Mouse (Mus musculus) monocyte, adult 5-6 weeks (primary cell): ENCODE measurements around the gene Itgae. TPM values are rescaled to one million over a fixed set of nuclear protein-coding genes. Genes with fewer than 3 reads are reported as not detected.

Experiments used
- ATAC-seq: fragments of 153-309, 156-312 bp; replicated peaks from 2 replicates; pipeline ENCODE4 v1.8.0; 2017; ENCODE audit warnings: mild to moderate bottlenecking; ENCODE audit not compliant: low TSS enrichment, insufficient number of reproducible peaks, severe bottlenecking, poor library complexity, low FRiP score
- total RNA-seq: library from RNA; stranded (forward); fragments of 200-1000, 200-491, 200-594 nt; gene quantifications from 3 replicates; pipeline ENCODE4 v1.2.3, GENCODE M21; 2017

Itgae gene
- total RNA-seq, result 1.7 to 2.4 TPM (median 1.8 TPM) in 3 replicates

DNA sequence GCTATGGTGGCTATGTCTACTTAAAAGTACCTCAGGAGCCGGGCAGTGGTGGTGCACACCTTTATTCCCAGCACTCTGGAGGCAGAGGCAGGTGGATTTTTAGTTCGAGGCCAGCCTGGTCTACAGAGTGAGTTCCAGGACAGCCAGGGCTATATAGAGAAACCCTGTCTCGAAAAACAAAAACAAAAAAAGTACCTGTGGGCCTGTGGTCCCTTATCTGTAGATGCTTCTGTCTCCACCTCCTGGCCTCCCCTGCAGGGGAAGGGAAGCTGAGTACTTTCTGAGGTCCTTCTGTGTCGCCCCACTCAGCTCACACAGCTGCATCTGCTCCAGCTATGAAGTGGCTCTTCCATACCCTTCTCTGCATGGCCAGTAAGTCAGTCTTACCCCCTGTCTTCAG is at the start of gene Itgae:
Gene Itgae (plus strand): TSS at position 301 of the 400 bp plus-strand sequence.
- ATAC-seq, result no peak

DNA sequence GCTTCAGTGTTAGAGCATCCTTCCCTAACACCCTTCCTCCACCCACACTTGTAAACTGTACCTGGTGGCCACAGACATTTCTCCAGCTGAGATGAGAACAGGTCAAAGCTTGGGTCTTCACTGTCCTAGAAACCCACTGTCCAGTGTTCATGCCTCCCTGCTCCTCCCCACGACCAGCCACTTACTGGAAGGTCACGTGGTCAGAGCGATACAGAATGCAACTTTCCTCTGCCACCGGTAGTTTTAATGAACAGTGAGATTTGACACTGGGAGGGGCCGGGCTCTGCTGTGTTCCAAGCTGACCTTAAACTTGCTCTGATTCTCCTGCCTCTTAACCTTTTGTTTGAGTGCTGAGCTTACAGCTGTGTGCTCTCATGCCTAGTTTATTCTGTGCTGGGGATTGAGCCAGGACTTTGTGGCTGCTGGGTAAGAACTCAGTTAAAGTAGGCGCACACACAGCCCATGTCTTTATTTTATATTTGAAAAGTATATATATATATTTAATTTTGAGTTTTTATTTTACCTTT is 46.1 kb upstream of the Itgae start:
- ATAC-seq, result no peak

DNA sequence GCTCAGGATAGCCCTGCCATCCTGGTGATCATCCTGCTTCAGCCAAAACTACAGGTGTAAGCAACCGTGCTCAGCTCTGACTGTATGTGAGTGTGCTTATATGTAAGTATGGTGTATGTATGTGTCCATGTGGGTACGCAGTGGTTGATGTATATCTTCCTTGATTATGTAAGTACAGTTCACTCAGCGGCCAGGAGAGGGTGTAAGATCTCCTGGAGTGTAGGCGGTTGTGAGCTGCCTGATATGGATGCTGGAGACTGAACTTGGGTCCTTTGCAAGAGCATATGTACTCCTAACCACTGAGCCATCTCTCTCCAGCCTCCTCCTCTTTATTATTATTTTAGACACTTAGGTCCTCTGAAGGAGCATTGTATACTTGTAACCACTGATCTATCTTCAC is 45.6 kb upstream of the Itgae start:
- ATAC-seq, result no peak

DNA sequence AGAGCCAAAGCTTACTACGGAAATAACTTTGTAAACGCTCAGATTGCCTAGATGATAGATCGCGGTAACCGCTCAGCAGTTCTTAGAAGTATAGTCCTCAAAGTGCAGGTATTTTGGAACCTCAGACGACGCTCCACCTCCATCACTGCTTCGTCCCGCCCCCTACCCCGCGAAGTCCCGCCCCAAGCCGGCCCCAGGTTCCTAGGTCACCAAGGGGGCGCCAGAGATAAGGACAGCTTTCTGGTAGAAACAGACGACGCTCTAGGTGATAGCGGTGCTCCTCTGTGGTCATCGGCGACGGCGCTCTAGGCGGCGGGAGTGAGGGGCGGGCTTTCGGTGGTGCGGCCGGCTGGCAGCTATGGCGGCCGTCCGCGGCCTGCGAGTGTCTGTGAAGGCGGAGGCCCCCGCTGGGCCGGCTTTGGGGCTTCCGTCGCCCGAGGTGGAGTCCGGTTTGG is 42.8 kb upstream of the Itgae start, which contains the start of gene Ncbp3:
Gene Ncbp3 (plus strand): TSS at position 242 of the 455 bp plus-strand sequence.
- ATAC-seq, result peak; percentile 97

DNA sequence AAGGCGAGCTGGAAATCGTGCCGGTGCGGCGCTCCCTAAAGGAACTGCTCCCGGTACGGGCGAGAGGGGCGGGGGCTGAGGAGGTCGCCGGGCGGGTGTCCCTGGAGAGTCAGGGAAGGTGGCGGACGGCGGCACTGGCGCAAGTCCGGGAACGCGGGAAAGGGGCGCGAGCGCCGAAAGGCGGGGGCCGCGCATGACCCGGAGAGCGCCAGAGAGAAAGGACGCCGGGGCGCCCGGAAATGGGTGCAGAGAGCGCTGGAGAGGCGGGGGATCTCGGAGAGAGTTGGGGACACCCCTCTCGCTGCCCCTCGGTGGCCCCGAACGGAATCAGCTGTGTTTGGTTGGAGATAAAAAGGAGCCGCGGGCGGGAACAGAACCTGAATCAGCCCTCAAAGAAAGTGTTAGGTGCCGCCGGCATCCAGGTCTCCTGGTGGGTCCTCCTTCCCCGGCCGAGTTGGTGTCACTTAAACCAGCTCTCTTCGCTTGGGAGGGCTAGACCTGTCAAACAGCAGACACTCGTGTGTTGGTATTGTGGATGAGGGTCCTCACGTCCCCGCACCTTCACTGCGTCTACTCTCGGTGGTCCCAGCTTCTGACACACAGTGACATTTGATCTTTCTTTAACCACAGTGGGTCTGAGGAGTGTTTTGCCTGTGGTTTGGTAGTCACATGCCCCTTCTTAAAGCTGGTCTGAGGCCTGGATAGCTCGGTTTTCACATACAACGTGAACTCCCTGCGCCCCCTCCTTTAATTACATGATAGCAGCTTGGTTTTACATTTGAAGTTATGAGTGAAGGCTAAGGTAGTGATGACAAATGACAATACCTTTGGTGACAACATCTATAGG is 42.1 kb upstream of the Itgae start:
- peak; percentile 9 for ATAC-seq

DNA sequence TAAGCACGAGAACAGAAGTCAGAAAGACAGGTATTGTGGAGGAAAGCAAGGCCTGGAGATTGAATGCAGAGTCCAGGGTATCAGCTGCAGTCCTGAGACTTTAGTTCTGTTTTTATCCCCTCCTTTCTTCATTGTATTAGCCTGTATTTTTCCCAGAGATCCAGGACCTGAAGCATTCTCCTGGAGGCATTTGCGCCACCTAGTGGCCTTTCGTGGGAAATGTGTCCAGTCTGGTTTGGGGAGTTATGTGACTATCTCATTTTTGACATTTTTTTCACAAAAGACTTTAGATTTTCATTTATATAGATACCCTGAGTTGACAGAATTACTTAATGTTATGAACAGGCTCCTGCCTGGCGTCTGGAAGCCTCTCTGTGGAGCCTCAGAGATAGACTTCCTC is 41.0 kb upstream of the Itgae start:
- no peak for ATAC-seq

DNA sequence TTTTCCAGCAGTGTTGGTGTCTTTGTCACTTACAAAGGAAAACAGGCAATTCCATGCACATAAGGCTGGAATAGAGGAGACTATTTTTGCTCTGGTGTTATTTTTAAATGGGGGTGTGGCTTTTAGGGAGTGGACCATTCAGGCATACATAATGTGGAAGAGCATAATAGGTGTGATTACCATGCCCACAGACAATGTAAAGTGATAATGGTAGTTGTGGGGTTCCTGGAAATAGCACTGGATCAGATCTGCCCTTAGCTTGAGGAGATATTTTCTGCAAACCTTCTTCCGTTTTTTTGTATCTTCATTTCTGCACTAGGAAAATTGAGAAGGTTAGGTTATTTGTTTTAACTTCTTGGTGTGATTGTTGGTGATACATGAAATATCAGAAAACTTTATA is 37.6 kb upstream of the Itgae start:
- no peak for ATAC-seq

DNA sequence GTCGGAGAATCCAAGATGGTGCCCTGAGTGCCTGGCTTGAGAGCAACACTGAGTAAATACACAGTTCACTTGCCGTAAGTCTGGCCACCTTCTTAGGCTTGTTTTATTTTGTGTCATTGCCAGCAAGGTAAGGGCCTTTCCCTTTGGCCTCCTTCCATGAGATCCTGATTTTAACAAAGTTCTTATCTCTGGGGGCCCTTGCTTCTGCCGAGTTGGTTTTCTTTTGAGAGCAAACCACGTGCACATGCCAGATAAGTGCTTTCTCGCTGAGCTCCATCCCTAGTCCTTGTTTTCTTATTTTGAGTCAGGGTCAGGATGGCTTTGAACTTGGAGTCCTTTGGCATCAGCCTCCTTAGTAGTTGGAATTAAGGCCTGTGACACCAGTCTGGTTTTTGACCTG is 32.7 kb upstream of the Itgae start:
- ATAC-seq, result no peak

DNA sequence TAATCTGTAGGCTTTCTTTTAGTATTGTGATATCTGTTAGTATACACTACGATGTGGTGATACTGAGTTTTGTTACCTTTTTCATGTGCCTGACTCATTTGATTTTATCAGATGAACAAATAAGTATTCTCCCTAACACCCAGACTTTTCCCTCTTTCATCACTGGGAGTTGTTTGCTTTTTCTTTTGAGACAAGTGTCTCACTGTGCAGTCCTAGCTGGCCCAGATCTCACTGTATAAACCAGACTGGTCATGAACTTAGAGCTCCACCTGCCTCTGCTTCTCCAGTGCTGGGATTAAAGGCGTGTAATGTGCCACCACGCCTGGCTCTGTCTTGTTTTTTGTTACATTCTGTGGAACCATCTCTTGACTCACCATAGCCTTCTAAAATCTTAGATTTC is 30.8 kb upstream of the Itgae start:
- no peak for ATAC-seq

DNA sequence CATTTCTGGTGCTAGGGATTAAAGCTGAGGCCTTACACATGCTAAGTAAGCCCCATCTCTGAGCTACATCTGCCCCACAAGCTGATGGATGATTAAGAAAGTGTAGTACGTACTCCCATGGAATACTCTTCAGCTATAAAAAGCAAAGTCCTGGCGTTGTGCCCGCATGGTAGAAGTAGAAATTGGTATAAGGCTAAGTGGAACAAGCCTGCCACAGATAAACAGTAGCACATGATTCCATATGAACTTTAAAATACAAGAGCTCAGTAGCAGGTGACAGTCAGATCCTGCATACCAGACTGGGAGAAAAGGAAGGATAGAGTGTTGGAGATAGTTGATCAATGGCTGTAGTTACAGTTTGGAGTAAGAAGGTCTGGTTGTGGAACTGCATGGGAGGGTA is 29.0 kb upstream of the Itgae start:
- ATAC-seq, result no peak

DNA sequence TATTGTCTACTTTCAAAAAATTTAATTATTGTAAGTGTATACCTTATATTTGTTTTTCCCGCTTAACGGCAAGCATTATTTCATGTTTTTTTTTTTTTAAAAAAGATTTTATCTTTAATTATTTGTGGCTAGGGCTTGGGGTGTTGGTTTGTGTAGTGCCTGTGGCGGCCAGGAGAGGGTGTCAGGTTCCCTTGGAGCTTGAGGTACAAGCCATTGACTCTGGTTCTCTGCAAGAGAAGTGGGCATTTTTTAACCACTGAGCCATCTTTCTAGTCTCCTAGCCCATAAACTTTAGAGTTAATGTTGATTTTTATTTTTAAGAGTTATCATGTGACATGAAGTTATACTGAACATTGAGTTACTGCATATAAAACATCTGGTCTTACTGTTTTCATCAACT is 18.5 kb upstream of the Itgae start:
- no peak for ATAC-seq

DNA sequence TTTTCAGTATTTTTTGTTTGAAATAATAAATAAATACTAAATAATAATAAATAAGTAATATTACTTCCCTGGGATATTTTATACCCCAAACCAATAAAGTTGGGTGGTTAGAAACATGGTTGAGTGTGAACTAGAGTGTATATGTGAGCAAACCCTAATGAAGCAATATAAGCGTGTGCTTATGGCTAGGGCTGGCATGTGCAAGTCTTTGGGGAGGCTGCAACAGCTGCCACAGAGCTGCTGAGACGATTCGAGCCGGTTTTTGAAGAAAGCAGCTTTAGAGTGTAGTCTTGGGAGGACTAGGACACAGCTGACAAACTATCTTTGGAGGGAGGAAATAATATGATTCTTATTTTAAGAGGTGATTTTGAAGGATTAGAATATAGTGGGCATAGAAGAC is 14.1 kb upstream of the Itgae start:
- ATAC-seq, result no peak

DNA sequence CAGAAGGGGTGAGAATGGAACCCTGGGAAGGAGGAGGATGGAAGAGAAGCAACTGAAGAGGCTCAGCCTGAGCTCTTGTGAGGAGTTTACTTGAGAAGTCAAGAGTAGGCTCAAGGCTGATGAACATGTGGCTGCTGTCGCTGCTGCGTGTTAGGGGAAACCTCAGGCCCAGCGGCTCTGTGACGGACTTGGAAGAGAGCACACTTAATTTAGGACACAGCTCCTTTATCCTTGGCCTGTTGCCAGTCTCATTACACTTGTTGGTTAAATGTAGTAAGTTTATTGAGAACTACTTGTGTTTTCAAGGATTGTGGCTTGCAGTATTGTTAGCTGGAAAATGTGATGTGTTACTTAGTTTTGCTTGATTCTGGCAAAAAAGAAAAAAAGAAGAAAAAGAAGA is 13.7 kb upstream of the Itgae start:
- ATAC-seq, result no peak

DNA sequence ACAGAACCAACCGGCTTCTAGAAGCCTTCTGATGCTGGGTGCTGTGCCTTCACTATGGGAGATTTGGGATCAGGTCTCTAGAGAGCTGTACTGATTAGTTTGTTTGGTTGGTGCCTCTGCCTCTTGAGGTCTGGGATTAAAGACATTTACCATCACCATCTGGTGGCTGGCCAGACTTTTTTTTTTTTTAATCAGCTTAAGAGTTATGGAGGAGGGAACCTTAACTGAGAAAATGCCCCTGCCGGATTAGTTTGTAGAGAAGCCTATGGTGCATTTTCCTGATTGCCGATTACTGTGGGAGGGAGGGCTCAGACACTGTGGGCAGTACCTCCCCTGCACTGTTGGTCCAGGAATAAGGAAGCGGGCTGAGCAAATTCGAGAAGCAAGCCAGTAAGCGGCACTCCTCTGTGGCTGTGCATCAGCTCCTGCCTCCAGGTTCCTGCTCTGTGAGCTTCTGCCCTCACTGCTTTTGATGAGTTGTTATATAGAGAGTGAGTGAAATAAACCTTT is 13.1 kb upstream of the Itgae start:
- no peak for ATAC-seq

DNA sequence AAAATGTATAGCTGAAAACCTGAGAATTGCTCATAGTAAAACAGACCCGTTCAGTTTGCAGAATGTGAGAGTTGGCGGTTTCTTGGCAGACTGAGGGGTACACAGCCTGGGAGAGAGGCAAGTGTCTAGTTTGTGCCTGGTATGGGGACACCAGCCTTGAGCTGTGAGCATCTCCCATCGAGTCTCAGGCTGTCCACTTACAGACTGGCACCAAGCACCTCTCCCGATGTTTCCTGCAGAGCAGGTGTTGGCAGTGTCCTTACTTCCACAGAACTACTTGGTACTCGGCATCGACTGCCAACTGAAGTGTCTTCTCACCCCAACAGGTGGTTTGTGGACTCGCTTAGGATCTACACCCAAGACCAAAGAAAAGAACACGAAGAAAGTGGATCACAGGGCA is 11.8 kb upstream of the Itgae start:
- ATAC-seq, result no peak

DNA sequence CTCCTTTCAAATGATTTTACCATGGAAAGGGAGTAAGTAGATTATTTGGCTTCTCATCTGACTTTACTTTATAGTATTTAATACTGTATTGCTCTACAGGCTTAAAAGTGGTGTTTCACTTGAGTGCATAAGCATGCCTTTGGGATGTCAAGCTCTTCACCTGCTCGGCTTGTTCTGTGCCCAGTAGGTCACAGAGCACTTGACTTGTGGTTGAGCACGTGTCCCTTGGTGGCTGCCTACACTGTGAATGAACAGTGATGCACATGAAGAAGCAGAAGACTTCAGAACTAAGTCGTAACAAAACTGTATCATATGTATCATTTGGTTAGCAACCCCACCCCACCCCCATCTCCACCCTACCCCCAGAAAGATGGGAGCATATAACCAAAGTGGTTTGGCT is 10.1 kb upstream of the Itgae start:
- ATAC-seq, result no peak

DNA sequence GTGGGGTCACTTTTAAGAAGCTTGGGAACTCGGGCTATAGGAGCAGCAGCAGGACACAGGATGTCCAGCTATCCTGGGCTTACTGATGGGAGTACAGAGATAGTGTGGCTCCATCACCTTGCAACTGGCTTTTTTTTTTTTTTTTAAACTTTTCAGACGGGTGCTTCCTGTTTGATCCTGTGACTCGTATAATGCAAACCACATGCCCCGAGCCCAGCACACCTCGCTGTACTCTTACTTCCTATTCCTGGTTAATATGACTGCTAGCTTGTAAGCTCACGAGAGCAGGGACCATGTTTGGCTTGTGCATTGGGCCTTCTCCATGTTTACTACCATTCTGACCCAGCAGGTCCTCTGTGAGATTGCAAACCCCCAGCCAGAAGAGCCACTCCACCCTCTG is 6.1 kb upstream of the Itgae start:
- 0 out of 2 replicates have a peak, but pooled peaks have one; percentile 40 for ATAC-seq

DNA sequence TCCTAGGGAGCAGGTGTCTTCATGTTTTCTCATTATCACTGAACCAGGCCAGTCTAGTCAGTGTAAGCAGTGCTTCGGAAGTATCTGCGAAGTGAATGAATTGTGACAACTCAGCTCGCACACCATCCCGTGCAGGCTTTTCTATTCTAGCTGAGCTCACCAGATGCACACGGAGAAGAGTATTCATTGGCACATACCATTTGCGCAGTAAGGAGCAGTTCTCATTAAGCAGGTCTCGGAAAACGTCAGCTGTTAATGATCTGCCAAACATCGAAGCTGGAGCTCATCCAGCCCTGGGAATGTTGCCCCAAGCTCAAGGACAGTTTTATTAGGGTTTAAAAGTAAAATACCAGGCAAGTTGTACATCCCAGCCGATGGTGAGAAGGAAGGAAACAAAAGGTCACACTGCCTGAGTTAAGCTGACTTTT is 5.6 kb upstream of the Itgae start:
- ATAC-seq, result no peak

DNA sequence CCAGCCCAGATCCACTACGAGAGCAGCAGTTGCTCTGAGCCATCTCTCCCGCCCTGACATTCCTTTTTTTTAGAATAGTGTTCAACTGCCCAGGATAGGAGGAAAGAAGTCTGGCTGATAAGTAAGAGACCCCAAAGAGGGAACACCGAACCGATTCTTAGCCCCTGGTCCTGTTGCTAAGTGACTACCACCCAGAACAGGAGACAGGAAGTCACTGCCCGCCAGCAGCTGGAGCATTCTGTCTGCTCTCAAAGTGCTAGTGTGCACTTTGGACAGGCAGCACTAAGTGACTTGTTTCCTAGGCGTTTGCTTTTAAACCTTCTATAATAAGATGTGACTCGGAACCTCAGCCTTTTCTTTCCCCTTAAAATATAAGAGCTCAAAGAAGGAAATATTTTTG is 5.0 kb upstream of the Itgae start:
- ATAC-seq, result no peak
